Mouse (Mus musculus) forebrain, embryonic 13.5 days (tissue): ENCODE measurements around the gene Lyrm4. TPM values are rescaled to one million over a fixed set of nuclear protein-coding genes. Genes with fewer than 3 reads are reported as not detected.

Experiments
- ATAC-seq: fragments of 200-750 bp; cut with Nextera tagmentation; 2 replicates; pipeline ENCODE4 v1.8.0; 2017
- H3K27ac ChIP-seq: fragments of 300-500 bp; sonication (generic); 2 replicates; pipeline ENCODE4 v1.5.1; 2015; ENCODE audit warnings: inconsistent platforms, mild to moderate bottlenecking, moderate library complexity
- H3K27me3 ChIP-seq: fragments of 300-500 bp; sonication (generic); 2 replicates; pipeline ENCODE4 v1.6.1; 2015; ENCODE audit warnings: mild to moderate bottlenecking, inconsistent platforms
- H3K36me3 ChIP-seq: fragments of 300-500 bp; sonication (generic); 2 replicates; pipeline ENCODE4 v1.6.1; 2015; ENCODE audit warnings: mild to moderate bottlenecking, inconsistent platforms; ENCODE audit not compliant: poor library complexity, severe bottlenecking
- H3K4me1 ChIP-seq: fragments of 300-500 bp; sonication (generic); 2 replicates; pipeline ENCODE4 v1.6.1; 2015; ENCODE audit warnings: inconsistent platforms
- H3K4me2 ChIP-seq: fragments of 300-500 bp; sonication (generic); 2 replicates; pipeline ENCODE4 v1.6.1; 2015; ENCODE audit warnings: inconsistent platforms, mild to moderate bottlenecking, moderate library complexity
- H3K4me3 ChIP-seq: fragments of 300-500 bp; sonication (generic); 2 replicates; pipeline ENCODE4 v1.5.1; 2015; ENCODE audit warnings: mild to moderate bottlenecking, inconsistent platforms
- H3K9ac ChIP-seq: fragments of 300-500 bp; sonication (generic); 2 replicates; pipeline ENCODE4 v1.6.1; 2015; ENCODE audit warnings: mild to moderate bottlenecking, inconsistent platforms
- H3K9me3 ChIP-seq: fragments of 300-500 bp; sonication (generic); replicated peaks from 2 replicates; pipeline ENCODE4 v1.6.1; 2016; ENCODE audit warnings: inconsistent platforms
- WGBS: fragments of 180-500 bp; shearing (Covaris S2); methylation state at CpG from one replicate; pipeline ENCODE4 v1.1.7; 2015; 5-methylcytosine and 5-hydroxymethylcytosine counted together
- polyA plus RNA-seq: library from polyadenylated mRNA; unstranded; fragments of >200 nt; fragmentation: Nextera tagmentation; extraction: Ambion mirVana; gene quantifications from 2 replicates; pipeline ENCODE4 v1.2.1, GENCODE M21; 2015

Gene Lyrm4
- polyA plus RNA-seq, 1 experiment from 2014 or later = 31.3 TPM

DNA sequence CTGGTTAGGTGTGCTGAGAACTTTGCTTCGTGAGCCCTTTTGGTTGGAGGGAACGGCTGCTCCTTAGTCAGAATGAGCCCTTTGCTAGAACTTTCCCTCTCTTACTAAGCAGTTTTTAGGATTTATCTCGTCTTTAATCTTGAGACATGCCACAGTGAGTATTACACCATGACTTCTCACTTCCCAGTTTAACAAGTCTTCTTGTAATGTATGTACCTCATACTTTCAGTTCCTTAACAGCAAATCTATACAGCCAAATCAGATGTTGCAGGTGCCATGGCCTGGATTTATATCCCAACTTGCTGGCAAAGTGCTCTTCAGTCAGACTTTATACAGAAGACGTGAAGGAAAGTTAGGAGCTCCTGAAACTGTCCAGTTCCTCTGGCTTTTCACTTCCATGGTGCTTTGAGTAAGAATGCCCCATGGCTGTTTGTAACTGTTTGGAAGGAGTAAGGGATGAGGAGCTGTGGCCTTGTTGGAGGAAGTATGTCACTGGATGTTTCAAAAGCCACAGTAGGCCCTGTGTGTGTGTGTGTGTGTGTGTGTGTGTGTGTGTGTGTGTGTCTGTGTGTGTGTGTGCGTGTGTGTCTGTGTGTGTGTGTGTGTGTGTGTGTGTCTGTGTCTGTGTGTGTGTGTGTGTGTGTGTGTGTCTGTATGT lies 14.8 kb upstream of the Lyrm4 start:
- H3K36me3 ChIP-seq = no peaks in the 10 kb centered on the region
- H3K4me1 ChIP-seq = no peaks in the 10 kb centered on the region; the same call in 1 of the 2 replicates
- no peak overlapping the region for H3K4me2 ChIP-seq
- no peaks in the 10 kb centered on the region for H3K9me3 ChIP-seq
- no peaks in the 10 kb centered on the region for H3K27me3 ChIP-seq
- no peak overlapping the region for H3K4me3 ChIP-seq
- 89% methylated on average over 4 of the region's 5 CpGs for WGBS
- no peak overlapping the region for H3K27ac ChIP-seq
- no peak for ATAC-seq
- no peak overlapping the region for H3K9ac ChIP-seq

GRCm38 (mm10) chr13:36131401-36131800 lies 14.1 kb upstream of the Lyrm4 start:
- H3K27ac ChIP-seq = no peak overlapping the region
- H3K4me3 ChIP-seq = no peak overlapping the region
- no peaks in the 10 kb centered on the region for H3K27me3 ChIP-seq
- ATAC-seq = no peak
- H3K4me1 ChIP-seq = no peaks in the 10 kb centered on the region; the same call in 1 of the 2 replicates
- no peak overlapping the region for H3K9ac ChIP-seq
- 91% methylated on average over 5 of the region's 5 CpGs for WGBS
- H3K4me2 ChIP-seq = no peak overlapping the region
- H3K36me3 ChIP-seq = no peaks in the 10 kb centered on the region
- no peaks in the 10 kb centered on the region for H3K9me3 ChIP-seq

GRCm38 (mm10) chr13:36129360-36130054 lies 12.2 kb upstream of the Lyrm4 start:
- no peak for ATAC-seq
- no peak overlapping the region for H3K27ac ChIP-seq

DNA sequence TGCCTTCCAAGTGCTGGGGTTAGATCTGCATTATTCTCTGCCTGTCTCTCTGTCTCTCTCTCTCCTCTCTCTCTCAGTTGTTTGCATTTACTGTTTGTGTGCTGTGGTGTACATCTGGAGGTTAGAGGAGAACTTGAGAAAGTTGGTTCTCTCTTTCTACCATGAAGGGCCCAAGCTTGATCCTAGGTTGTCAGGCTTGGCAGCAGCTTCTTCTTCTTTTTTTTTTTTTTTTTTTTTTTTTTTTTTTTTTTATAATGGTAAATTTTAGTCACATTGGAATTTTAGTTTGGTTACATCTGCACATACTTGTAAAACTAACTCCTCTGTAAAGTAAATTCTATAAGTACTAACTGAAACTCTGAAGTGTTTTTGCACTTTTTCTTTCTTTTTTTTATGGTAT lies 3.3 kb upstream of the Lyrm4 start:
- Histone ChIP-seq H3K4me1 (peaks cover 18% of the 10 kb centered on the region), H3K27me3 (no peaks in the 10 kb centered on the region), H3K9me3 (no peaks in the 10 kb centered on the region), H3K36me3 (no peaks in the 10 kb centered on the region), H3K27ac (no peak overlapping the region), H3K4me3 (no peak overlapping the region), H3K4me2 (no peak overlapping the region), H3K9ac (no peak overlapping the region)
- no peak for ATAC-seq

More at GRCm38 (mm10) chr13:36129360-36130054, 12.2 kb upstream of the Lyrm4 start:
- WGBS = 61% methylated on average over 2 of the region's 2 CpGs
- H3K9me3 ChIP-seq = no peaks in the 10 kb centered on the region
- H3K4me3 ChIP-seq = no peak overlapping the region
- H3K36me3 ChIP-seq = no peaks in the 10 kb centered on the region
- no peak overlapping the region for H3K4me2 ChIP-seq
- H3K27me3 ChIP-seq = no peaks in the 10 kb centered on the region
- H3K9ac ChIP-seq = no peak overlapping the region
- H3K4me1 ChIP-seq = no peaks in the 10 kb centered on the region; the same call in 1 of the 2 replicates

GRCm38 (mm10) chr13:36119684-36120083 lies 2.4 kb upstream of the Lyrm4 start:
- Histone ChIP-seq H3K27ac (no peak overlapping the region), H3K36me3 (no peaks in the 10 kb centered on the region), H3K4me2 (no peak overlapping the region), H3K9me3 (no peaks in the 10 kb centered on the region), H3K9ac (no peak overlapping the region), H3K4me1 (peaks cover 19% of the 10 kb centered on the region), H3K27me3 (no peaks in the 10 kb centered on the region), H3K4me3 (no peak overlapping the region)
- no peak for ATAC-seq
- 83% methylated on average over 4 of the region's 4 CpGs for WGBS

GRCm38 (mm10) chr13:36116520-36117142 lies 695 bp downstream of the Lyrm4 start:
- peak overlapping the region; percentile 78 for H3K9ac ChIP-seq
- no peaks in the 10 kb centered on the region for H3K9me3 ChIP-seq
- H3K4me2 ChIP-seq = peak overlapping the region; percentile 91
- no peak overlapping the region for H3K27ac ChIP-seq
- H3K4me3 ChIP-seq = peak overlapping the region; percentile 73
- peak; percentile 20 for ATAC-seq
- no peaks in the 10 kb centered on the region for H3K27me3 ChIP-seq
- WGBS = 7% methylated on average over 21 of the region's 21 CpGs
- no peaks in the 10 kb centered on the region for H3K36me3 ChIP-seq
- H3K4me1 ChIP-seq = peaks cover 19% of the 10 kb centered on the region

DNA sequence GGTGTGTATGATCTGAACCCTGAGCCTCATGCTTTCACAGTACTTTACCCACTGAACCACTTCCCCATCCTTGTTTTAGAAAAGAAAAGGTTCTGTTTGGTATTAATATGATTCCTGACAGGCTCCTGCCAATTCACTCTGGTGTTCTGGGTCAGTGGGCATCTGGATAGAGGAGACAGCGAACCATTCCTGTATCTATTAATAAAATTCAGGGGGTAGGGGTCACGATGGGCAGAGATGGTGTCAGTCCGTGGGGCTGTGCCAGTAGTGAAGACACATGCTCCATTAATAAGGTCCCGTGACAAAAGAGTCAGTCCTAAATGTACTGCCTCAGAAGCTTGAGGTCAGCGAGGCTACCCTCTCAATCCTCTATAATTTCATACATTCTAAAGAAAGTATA lies 4.1 kb downstream of the Lyrm4 start:
- no peak overlapping the region for H3K4me3 ChIP-seq
- H3K4me2 ChIP-seq = no peak overlapping the region
- H3K9ac ChIP-seq = no peak overlapping the region
- no peaks in the 10 kb centered on the region for H3K9me3 ChIP-seq
- no peaks in the 10 kb centered on the region for H3K27me3 ChIP-seq
- WGBS = 89% methylated on average over 5 of the region's 5 CpGs
- peaks cover 14% of the 10 kb centered on the region for H3K4me1 ChIP-seq
- no peak overlapping the region for H3K27ac ChIP-seq
- no peak for ATAC-seq
- H3K36me3 ChIP-seq = no peaks in the 10 kb centered on the region

GRCm38 (mm10) chr13:36111331-36111730 lies 6.0 kb downstream of the Lyrm4 start:
- ATAC-seq = no peak
- no peak overlapping the region for H3K4me2 ChIP-seq
- H3K4me3 ChIP-seq = no peak overlapping the region
- peaks cover 8% of the 10 kb centered on the region for H3K4me1 ChIP-seq
- H3K27ac ChIP-seq = no peak overlapping the region
- 96% methylated on average over 2 of the region's 2 CpGs for WGBS
- H3K27me3 ChIP-seq = no peaks in the 10 kb centered on the region
- H3K9me3 ChIP-seq = no peaks in the 10 kb centered on the region
- H3K9ac ChIP-seq = no peak overlapping the region
- H3K36me3 ChIP-seq = no peaks in the 10 kb centered on the region

GRCm38 (mm10) chr13:36108528-36108927 lies 8.8 kb downstream of the Lyrm4 start:
- no peak overlapping the region for H3K9ac ChIP-seq
- ATAC-seq = no peak
- H3K4me1 ChIP-seq = no peaks in the 10 kb centered on the region
- H3K4me3 ChIP-seq = no peak overlapping the region
- no peak overlapping the region for H3K27ac ChIP-seq
- no peak overlapping the region for H3K4me2 ChIP-seq
- 96% methylated on average over 4 of the region's 4 CpGs for WGBS
- H3K27me3 ChIP-seq = no peaks in the 10 kb centered on the region
- H3K9me3 ChIP-seq = no peaks in the 10 kb centered on the region
- H3K36me3 ChIP-seq = no peaks in the 10 kb centered on the region

GRCm38 (mm10) chr13:36105591-36105990 lies 11.7 kb downstream of the Lyrm4 start:
- H3K27me3 ChIP-seq = no peaks in the 10 kb centered on the region
- H3K9ac ChIP-seq = no peak overlapping the region
- no peak overlapping the region for H3K27ac ChIP-seq
- WGBS = 85% methylated on average over 6 of the region's 6 CpGs
- no peak overlapping the region for H3K4me2 ChIP-seq
- H3K4me3 ChIP-seq = no peak overlapping the region
- H3K4me1 ChIP-seq = no peaks in the 10 kb centered on the region
- no peaks in the 10 kb centered on the region for H3K9me3 ChIP-seq
- H3K36me3 ChIP-seq = no peaks in the 10 kb centered on the region
- ATAC-seq = no peak

GRCm38 (mm10) chr13:36096684-36097383 lies 20.5 kb downstream of the Lyrm4 start:
- Histone ChIP-seq H3K9me3 (no peaks in the 10 kb centered on the region), H3K27ac (no peak overlapping the region), H3K36me3 (peaks cover under 1% of the 10 kb centered on the region; the same call in 1 of the 2 replicates), H3K9ac (no peak overlapping the region), H3K4me1 (no peaks in the 10 kb centered on the region), H3K4me2 (no peak overlapping the region), H3K4me3 (no peak overlapping the region), H3K27me3 (no peaks in the 10 kb centered on the region)
- WGBS = 83% methylated on average over 5 of the region's 5 CpGs
- no peak for ATAC-seq

DNA sequence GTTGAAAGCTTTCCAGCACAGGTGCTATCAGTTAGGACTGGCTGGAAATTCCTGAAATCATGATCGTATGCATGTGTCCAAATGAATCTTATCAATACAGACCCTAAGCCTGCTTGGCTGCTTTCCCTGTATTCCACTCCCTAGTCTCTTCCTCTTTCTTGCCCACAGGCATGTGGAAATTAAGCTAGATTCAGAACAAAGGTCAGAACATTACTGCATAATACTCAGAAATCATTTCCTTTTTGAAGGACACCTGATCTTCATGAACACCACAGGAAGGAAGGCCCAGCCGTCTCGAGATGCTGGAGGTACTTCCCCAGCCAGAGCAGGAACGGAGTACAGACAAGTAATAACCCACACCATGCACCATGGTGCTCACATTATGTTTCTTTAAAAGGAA lies 29.2 kb downstream of the Lyrm4 start:
- ATAC-seq = no peak
- Histone ChIP-seq H3K9ac (no peak overlapping the region), H3K4me3 (no peak overlapping the region), H3K27ac (no peak overlapping the region), H3K27me3 (no peaks in the 10 kb centered on the region), H3K4me1 (no peaks in the 10 kb centered on the region), H3K4me2 (no peak overlapping the region), H3K9me3 (no peaks in the 10 kb centered on the region), H3K36me3 (peaks cover 35% of the 10 kb centered on the region)
- WGBS = 90% methylated on average over 4 of the region's 4 CpGs
